Mouse (Mus musculus) cortical plate, adult 2 months (tissue): ENCODE results near the gene Bbc3. TPM values are rescaled to one million over a fixed set of nuclear protein-coding genes. Genes with fewer than 3 reads are reported as not detected.
"Not testable (repeated sequence)": the region's sequence is repeated elsewhere in the genome, so short reads cannot be mapped to it uniquely, and the experiment has no call there.

Experiments
- H3K27ac ChIP-seq: fragments of 200-500 bp; 2 replicates; pipeline ENCODE4 v1.5.1; 2012; ENCODE audit warnings: low read length, control low read depth, inconsistent platforms; ENCODE audit not compliant: insufficient read depth
- H3K4me1 ChIP-seq: fragments of 200-500 bp; 2 replicates; pipeline ENCODE4 v1.6.1; 2011; ENCODE audit warnings: low read length; ENCODE audit not compliant: control insufficient read depth, insufficient read depth
- H3K4me3 ChIP-seq: fragments of 200-500 bp; 2 replicates; pipeline ENCODE4 v1.5.1; 2011; ENCODE audit warnings: mild to moderate bottlenecking, low read length, control low read depth; ENCODE audit not compliant: insufficient read depth
- CTCF ChIP-seq: fragments of 200-500 bp; IDR thresholded peaks from 2 replicates; pipeline ENCODE4 v1.5.1; 2011; ENCODE audit warnings: mild to moderate bottlenecking, control low read depth, low read length; ENCODE audit not compliant: insufficient read depth; ENCODE audit errors: extremely low read depth
- POLR2A ChIP-seq: fragments of 200-500 bp; IDR thresholded peaks from 2 replicates; pipeline ENCODE4 v1.6.1; 2011; ENCODE audit warnings: mild to moderate bottlenecking, low read length, control low read depth; ENCODE audit not compliant: insufficient read depth; ENCODE audit errors: extremely low read depth
- polyA plus RNA-seq: library from polyadenylated mRNA; depleted of rRNA; stranded (reverse); fragments of >200 nt; gene quantifications from 2 replicates; pipeline ENCODE4 v1.2.3, GENCODE M21; 2012

Bbc3 gene
- polyA plus RNA-seq, 1 experiment, result 8.1 TPM

- no peak overlapping the region for H3K4me3 ChIP-seq
- no peaks in the 10 kb centered on the region for H3K4me1 ChIP-seq
- TF ChIP-seq CTCF, result no peak
- TF ChIP-seq POLR2A, result no peak
- H3K27ac ChIP-seq, result no peak overlapping the region
Observed at GRCm38 (mm10) chr7:16287791-16288190, 20.4 kb upstream of the Bbc3 start.

GRCm38 (mm10) chr7:16294346-16294745, 13.8 kb upstream of the Bbc3 start:
- TF ChIP-seq POLR2A (no peak), CTCF (peak; percentile 41; the same call in 1 of the 2 replicates)
- peaks cover 7% of the 10 kb centered on the region for H3K4me1 ChIP-seq
- H3K4me3 ChIP-seq, result no peak overlapping the region; the same call in 1 of the 2 replicates
- H3K27ac ChIP-seq, result no peak overlapping the region

GRCm38 (mm10) chr7:16294837-16295236, 13.4 kb upstream of the Bbc3 start:
- peaks cover 7% of the 10 kb centered on the region for H3K4me1 ChIP-seq
- H3K27ac ChIP-seq, result peak overlapping the region; percentile 85
- TF ChIP-seq POLR2A (no peak), CTCF (peak; percentile 95)
- H3K4me3 ChIP-seq, result peak overlapping the region; percentile 61

GRCm38 (mm10) chr7:16295321-16295900, 12.8 kb upstream of the Bbc3 start:
- Histone ChIP-seq H3K4me1 (peaks cover 7% of the 10 kb centered on the region), H3K27ac (peak overlapping the region; percentile 91), H3K4me3 (peak overlapping the region; percentile 61)
- TF ChIP-seq POLR2A, result no peak; the same call in 1 of the 2 replicates
- no peak for TF ChIP-seq CTCF

- H3K4me3 ChIP-seq, result no peak overlapping the region; the same call in 1 of the 2 replicates
- peak overlapping the region; percentile 91 for H3K27ac ChIP-seq
- TF ChIP-seq CTCF (no peak), POLR2A (no peak)
- peaks cover 7% of the 10 kb centered on the region for H3K4me1 ChIP-seq
Observed at GRCm38 (mm10) chr7:16296146-16296545, 12.0 kb upstream of the Bbc3 start.

DNA sequence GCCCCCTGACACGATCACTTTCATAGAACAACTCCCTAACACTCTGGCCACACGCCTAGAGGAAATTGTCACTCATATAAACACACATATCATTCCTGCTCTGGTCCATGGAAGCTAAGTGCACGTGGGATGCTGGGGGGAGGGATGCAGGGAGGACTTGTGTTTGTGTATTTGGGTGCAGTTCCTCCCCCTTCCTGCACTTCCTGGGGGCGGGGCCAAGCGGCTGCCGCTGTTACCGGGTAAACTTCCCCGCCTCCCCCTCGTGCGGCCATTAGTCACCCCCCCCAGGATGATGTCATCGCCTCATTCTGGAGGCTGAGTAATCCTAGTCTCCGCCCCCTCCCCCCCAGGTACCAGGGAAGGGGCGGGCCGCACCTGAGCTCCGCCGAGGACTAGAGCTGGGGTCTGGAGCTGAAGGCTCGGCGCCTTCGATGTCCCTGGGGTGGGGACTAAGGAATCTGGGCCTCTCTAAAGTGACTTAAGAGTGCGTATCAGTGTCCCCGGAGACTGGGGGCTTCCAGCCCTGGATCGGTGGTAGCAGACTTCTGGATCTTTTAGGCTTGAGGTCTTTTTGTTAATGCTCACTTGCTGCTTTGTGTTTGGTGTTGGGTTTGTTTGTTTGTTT, 11.3 kb upstream of the Bbc3 start:
- H3K4me1 ChIP-seq, result peaks cover 7% of the 10 kb centered on the region
- TF ChIP-seq POLR2A (no peak), CTCF (no peak)

DNA sequence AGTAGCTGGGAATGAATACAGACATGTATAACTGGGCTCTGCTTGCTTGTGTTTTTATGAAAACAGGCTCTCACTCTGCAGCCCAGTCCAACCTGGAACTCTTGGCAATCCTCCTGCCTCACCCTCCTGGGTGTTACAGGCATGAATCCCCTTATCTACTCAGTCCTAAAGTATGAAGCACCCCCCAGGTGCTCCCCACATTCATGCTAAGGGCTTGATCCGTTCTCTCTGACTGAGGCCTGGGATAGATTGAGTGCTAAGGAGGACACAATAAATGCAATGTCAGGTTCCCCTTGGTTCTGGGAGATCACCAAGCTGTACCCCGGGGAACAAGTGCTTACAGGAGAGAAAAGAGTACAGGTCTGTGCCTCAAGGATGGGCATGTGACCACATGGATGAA, 10.6 kb upstream of the Bbc3 start:
- H3K4me1 ChIP-seq, result peaks cover 7% of the 10 kb centered on the region
- no peak overlapping the region for H3K4me3 ChIP-seq
- no peak overlapping the region for H3K27ac ChIP-seq
- TF ChIP-seq POLR2A, result no peak
- TF ChIP-seq CTCF, result no peak

More for the DNA sequence above, 11.3 kb upstream of the Bbc3 start:
- Histone ChIP-seq H3K4me3 (peak overlapping the region; percentile 3; the same call in 1 of the 2 replicates), H3K27ac (peak overlapping the region; percentile 91; the same call in 1 of the 2 replicates)

GRCm38 (mm10) chr7:16298927-16299326, 9.3 kb upstream of the Bbc3 start:
- Histone ChIP-seq H3K4me3 (peak overlapping the region; percentile 41), H3K27ac (peak overlapping the region; percentile 12; the same call in 1 of the 2 replicates), H3K4me1 (peaks cover 7% of the 10 kb centered on the region)
- TF ChIP-seq POLR2A (no peak), CTCF (no peak)

GRCm38 (mm10) chr7:16299419-16300035, 8.7 kb upstream of the Bbc3 start:
- Histone ChIP-seq H3K4me3 (peak overlapping the region; percentile 41), H3K27ac (peak overlapping the region; percentile 12; the same call in 1 of the 2 replicates), H3K4me1 (peaks cover 7% of the 10 kb centered on the region)
- TF ChIP-seq CTCF, result no peak
- peak; percentile 36; the same call in 1 of the 2 replicates for TF ChIP-seq POLR2A

- not testable (repeated sequence) for H3K4me3 ChIP-seq, H3K4me1 ChIP-seq, H3K27ac ChIP-seq
Observed at GRCm38 (mm10) chr7:16307141-16307540, 1.1 kb upstream of the Bbc3 start.
